Mouse (Mus musculus) layer of hippocampus, postnatal 10 days (tissue): ENCODE measurements around the gene Mbd4. TPM values are rescaled to one million over a fixed set of nuclear protein-coding genes. Genes with fewer than 3 reads are reported as not detected.

Source experiments
- DNase-seq, 2 experiments: peaks; one replicate each; pipeline ENCODE4 v3.0.0; 2021; ENCODE audit warnings: low spot score in 2 of 2
- total RNA-seq, 2 experiments: library from RNA; stranded (reverse); gene quantifications; 2 replicates each; pipeline ENCODE4 v1.2.3; 2021

The Mbd4 gene
- total RNA-seq, 2 experiments from 2014 or later = 5.0 to 6.2 TPM

GRCm38 (mm10) chr6:115815041-115815440 is 38.1 kb downstream of the Mbd4 start:
- no peak for DNase-seq

DNA sequence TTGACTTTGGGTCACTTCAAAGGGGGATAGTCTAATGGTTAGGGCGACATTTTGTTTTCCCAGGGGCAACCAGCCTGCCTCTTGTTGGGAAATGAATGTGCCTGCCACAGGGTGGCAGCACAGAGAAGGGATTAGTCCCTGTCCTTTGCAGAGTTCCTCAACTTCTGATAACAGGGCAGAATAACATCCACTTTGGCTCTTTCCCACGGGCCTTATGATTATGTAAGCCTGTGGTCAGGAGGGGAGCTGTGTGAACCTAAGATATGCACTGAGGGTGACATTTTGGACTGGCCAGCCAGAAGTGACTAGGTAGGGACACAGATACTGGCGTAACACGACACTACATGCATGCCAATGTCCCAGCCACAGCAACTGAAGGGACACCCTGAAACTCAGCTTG is 39.1 kb downstream of the Mbd4 start:
- DNase-seq = peak; percentile 53 to 66

DNA sequence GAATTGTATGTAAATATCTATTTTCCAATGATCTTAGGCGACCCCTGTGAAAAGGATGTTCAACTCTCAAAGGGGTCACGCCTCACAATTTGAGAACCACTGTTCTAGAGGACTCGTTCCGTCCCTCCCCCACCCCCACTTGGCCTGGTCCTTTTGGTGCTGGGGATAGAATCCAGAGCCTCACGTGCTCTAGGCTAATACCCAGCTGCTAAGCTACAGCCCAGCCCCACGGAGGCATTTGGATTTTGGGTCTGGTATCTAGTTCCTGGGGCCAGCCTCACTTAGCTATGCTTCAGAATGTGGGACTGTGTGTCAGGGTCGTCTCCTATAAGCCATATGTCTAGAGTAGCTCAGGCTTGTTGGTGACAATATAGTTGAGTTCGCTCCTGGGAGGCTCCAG is 41.6 kb downstream of the Mbd4 start:
- DNase-seq = no peak

GRCm38 (mm10) chr6:115808488-115809231 is 44.5 kb downstream of the Mbd4 start, which contains the start of gene Rpl32:
TSS of gene Rpl32 (minus strand) at chr6:115808747.
- DNase-seq = peak; percentile 86 to 88

GRCm38 (mm10) chr6:115808196-115808487 is 45.0 kb downstream of the Mbd4 start:
- DNase-seq = no peak

DNA sequence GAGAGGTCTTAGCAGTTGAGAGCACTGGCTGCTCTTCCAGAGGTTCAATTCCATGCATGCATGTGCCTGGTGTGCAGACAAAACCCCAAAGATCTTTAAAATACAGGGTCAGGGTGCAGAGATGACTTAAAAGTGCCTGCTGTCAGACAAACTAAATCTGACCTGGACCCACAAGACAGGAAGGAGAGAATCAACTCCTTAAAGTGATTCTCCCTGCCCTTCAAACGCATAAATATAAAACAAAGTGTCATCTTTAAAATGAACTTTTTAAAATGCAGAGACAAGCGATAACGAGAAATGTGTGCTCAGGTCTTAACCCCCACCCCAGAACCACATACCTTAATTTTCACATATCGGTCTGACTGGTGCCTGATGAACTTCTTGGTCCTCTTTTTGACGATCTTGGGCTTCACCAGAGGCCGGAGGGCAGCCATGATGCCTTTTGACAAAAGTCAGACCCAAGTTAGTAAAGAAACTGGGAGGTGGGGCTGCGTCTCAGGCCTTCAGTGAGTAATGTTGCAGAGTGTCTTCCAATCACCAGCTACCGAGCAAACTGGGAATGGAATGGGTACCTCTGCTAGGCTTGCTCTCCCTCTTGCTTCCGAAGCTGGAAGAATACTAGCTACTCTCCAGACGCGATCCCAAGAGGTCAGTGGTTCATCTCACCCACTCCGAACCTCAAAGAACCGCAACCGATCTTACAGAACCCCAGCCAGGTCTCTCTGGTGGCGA is 45.5 kb downstream of the Mbd4 start:
- DNase-seq = no peak

- DNase-seq = no peak
These were observed 48.6 kb downstream of the Mbd4 start for GRCm38 (mm10) chr6:115804432-115805192.

DNA sequence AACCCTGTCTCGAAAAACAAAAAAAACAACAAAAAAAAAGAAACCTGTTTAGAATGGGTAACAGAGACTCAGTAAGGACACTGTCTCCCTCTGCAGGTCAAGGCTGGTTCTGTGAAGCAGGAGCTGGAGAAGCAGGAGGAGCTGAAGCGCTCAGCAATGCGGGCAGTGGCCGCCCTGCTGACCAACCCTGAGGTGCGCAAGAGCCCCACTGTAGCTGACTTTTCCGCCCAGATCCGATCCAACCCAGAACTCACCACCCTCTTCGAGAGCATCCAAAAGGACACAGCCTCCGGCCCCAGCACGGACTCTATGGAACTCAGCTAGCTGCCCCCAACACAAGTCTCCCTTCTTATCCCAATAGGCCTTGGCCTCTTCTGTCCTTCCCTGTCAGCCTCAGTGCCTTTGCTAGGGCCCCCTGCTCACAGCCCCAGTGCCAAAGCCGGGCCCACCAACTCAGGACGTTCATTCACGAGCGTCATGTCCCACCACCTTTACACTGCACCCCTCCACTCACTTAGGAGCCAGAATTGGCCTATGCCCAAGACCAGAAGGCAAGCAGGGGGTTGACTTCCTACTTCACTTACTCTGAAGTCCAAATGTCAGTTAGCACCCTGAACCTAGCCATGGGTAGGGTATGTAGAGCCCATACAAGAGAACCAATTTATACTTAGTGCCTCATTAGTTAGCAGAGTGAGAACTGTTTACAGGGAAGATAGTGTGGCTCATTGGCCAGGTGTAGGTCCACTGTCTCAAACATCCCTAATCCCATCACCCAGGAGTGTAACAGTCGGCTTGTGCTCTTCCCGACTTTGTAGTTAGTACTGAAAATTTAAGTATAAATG is 49.4 kb downstream of the Mbd4 start:
- peak; percentile 80 to 81 for DNase-seq

GRCm38 (mm10) chr6:115801811-115802210 is 51.4 kb downstream of the Mbd4 start:
- no peak for DNase-seq

GRCm38 (mm10) chr6:115792691-115793215 is 60.4 kb downstream of the Mbd4 start:
- no peak for DNase-seq

DNA sequence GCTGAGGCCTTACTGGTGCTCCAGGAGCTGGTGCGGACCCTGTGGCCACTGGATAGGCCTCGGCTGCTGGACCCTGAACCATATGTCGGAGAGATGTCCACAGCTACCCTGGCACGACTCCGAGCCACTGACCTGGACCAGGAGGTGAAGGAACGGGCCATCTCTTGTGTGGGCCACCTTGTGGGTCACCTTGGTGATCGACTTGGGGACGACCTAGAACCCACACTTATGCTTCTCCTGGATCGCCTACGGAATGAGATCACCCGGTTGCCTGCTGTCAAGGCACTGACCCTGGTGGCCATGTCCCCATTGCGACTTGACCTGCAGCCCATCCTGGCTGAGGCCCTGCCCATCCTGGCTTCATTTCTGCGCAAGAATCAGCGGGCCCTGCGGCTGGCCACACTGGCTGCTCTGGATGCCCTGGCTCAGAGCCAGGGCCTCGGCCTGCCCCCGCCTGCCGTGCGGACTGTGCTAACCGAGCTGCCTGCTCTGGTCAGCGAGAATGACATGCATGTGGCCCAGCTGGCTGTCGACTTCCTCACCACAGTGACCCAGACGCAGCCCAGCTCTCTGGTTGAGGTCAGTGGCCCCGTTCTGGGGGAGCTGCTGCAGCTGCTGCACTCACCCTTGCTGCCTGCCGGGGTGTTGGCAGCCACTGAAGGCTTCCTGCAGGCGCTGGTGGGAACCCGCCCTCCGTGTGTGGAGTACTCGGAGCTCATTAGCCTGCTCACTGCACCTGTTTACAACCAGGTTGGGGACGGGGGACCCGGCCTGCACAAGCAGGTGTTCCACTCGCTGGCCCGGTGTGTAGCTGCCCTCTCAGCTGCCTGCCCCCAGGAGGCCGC is 61.1 kb downstream of the Mbd4 start:
- DNase-seq = peak; percentile 21 to 27

GRCm38 (mm10) chr6:115791016-115791415 is 62.2 kb downstream of the Mbd4 start:
- no peak for DNase-seq

Other genes with a start within 250 kb of the Mbd4 start
- 100 to 1,000 TPM; 114 to 123 TPM for gene Raf1, start 176.7 kb downstream of the Mbd4 start, total RNA-seq
- under 1 TPM; 0.38 to 0.87 TPM for gene Tmem40, start 91.0 kb downstream of the Mbd4 start, total RNA-seq
- 1 to 10 TPM; 5.6 to 6.1 TPM for gene Cand2, start 78.8 kb downstream of the Mbd4 start, total RNA-seq
- 100 to 1,000 TPM; 566 to 632 TPM for gene Rpl32, start 44.6 kb downstream of the Mbd4 start, total RNA-seq
- gene Efcab12, start 15.0 kb downstream of the Mbd4 start, total RNA-seq = 1 to 10 TPM; 2.9 to 3.5 TPM
- 10 to 100 TPM; 24.0 to 25.9 TPM for gene Ift122, start 99 bp upstream of the Mbd4 start, total RNA-seq
- under 1 TPM; 0.27 TPM for gene Rho, start 78.4 kb upstream of the Mbd4 start, total RNA-seq
- not detected for gene H1foo, start 91.6 kb upstream of the Mbd4 start, total RNA-seq
- gene Plxnd1, start 141.6 kb upstream of the Mbd4 start, total RNA-seq = 10 to 100 TPM; 73.2 to 73.5 TPM